Mouse (Mus musculus) MEL (cell line): ENCODE data around the gene P2ry2. TPM values are rescaled to one million over a fixed set of nuclear protein-coding genes. Genes with fewer than 3 reads are reported as not detected.

Experiments used
- DNase-seq: peaks from one replicate; pipeline ENCODE4 v3.0.0; 2011; ENCODE audit warnings: low read depth, low spot score
- H3K27ac ChIP-seq: 2 replicates; pipeline ENCODE4 v1.5.1; 2012; ENCODE audit warnings: low read depth, mild to moderate bottlenecking, control low read depth, low read length, moderate library complexity; ENCODE audit not compliant: control insufficient read depth
- H3K27me3 ChIP-seq, 2 experiments: fragments of 150-350 bp in 1 of 2; sonication (generic) in 1 of 2; 2 replicates each; pipeline ENCODE4 v1.6.1; 2012; ENCODE audit warnings: low read length in 2 of 2, mild to moderate bottlenecking in 2 of 2, improper control_type of control experiment in 1 of 2, moderate library complexity in 1 of 2; ENCODE audit not compliant: insufficient read depth in 2 of 2, control insufficient read depth in 1 of 2
- H3K36me3 ChIP-seq, 2 experiments: 2 replicates each; pipeline ENCODE4 v1.6.1; 2012 to 2014; ENCODE audit warnings: low read length in 2 of 2, improper control_type of control experiment in 1 of 2, inconsistent platforms in 1 of 2, mild to moderate bottlenecking in 1 of 2; ENCODE audit not compliant: insufficient read depth in 2 of 2, control insufficient read depth in 1 of 2
- H3K4me1 ChIP-seq, 2 experiments: fragments of 150-350 bp in 1 of 2; sonication (generic) in 1 of 2; 2 replicates each; pipeline ENCODE4 v1.6.1; 2012; ENCODE audit warnings: low read length in 2 of 2, improper control_type of control experiment in 1 of 2, mild to moderate bottlenecking in 1 of 2; ENCODE audit not compliant: insufficient read depth in 2 of 2, control insufficient read depth in 1 of 2
- H3K4me3 ChIP-seq, 2 experiments: fragments of 150-350 bp in 1 of 2; sonication (generic) in 1 of 2; 2 replicates each; pipeline ENCODE4 v1.5.1; 2012; ENCODE audit warnings: low read depth in 2 of 2, low read length in 2 of 2, mild to moderate bottlenecking in 2 of 2, moderate library complexity in 2 of 2, control low read depth in 1 of 2, improper control_type of control experiment in 1 of 2; ENCODE audit not compliant: control insufficient read depth in 1 of 2, insufficient read depth in 1 of 2
- H3K79me2 ChIP-seq: 2 replicates; pipeline ENCODE4 v1.6.1; 2012; ENCODE audit warnings: mild to moderate bottlenecking, low read length, moderate library complexity; ENCODE audit not compliant: control insufficient read depth, poor library complexity, insufficient read depth
- H3K9ac ChIP-seq: 2 replicates; pipeline ENCODE4 v1.6.1; 2012; ENCODE audit warnings: low read depth, mild to moderate bottlenecking, control low read depth, low read length, moderate library complexity; ENCODE audit not compliant: control insufficient read depth, poor library complexity, severe bottlenecking
- H3K9me3 ChIP-seq: fragments of 150-350 bp; sonication (generic); replicated peaks from 2 replicates; pipeline ENCODE4 v1.6.1; 2012; ENCODE audit warnings: mild to moderate bottlenecking, low read length, improper control_type of control experiment, moderate library complexity; ENCODE audit not compliant: insufficient read depth
- ELF1 ChIP-seq: IDR thresholded peaks from 2 replicates; pipeline ENCODE4 v1.6.1; 2014; ENCODE audit warnings: low read depth, mild to moderate bottlenecking, inconsistent platforms, low read length, improper control_type of control experiment, moderate library complexity
- EP300 ChIP-seq, 2 experiments: IDR thresholded peaks; 2 replicates each; pipeline ENCODE4 v1.6.1; 2011; ENCODE audit warnings: improper control_type of control experiment in 2 of 2, low read length in 2 of 2, low read depth in 1 of 2, mild to moderate bottlenecking in 1 of 2
- ETS1 ChIP-seq: IDR thresholded peaks from 2 replicates; pipeline ENCODE4 v1.6.1; 2012; ENCODE audit warnings: low read depth, mild to moderate bottlenecking, inconsistent platforms, low read length, improper control_type of control experiment, moderate library complexity
- GATA1 ChIP-seq: IDR thresholded peaks from 2 replicates; pipeline ENCODE4 v1.6.1; 2011; ENCODE audit warnings: low read depth, low read length, improper control_type of control experiment
- HCFC1 ChIP-seq: IDR thresholded peaks from 2 replicates; pipeline ENCODE4 v1.6.1; 2012; ENCODE audit warnings: low read depth, mild to moderate bottlenecking, inconsistent platforms, low read length, improper control_type of control experiment, moderate library complexity
- JUND ChIP-seq: IDR thresholded peaks from 2 replicates; pipeline ENCODE4 v1.6.1; 2011; ENCODE audit warnings: low read depth, mild to moderate bottlenecking, improper control_type of control experiment, low read length
- KAT2A ChIP-seq: conservative IDR thresholded peaks from 2 replicates; pipeline ENCODE4 v1.6.1; 2012; ENCODE audit warnings: low read depth, low read length, improper control_type of control experiment, inconsistent platforms
- MAZ ChIP-seq: IDR thresholded peaks from 2 replicates; pipeline ENCODE4 v1.6.1; 2012; ENCODE audit warnings: low read depth, mild to moderate bottlenecking, inconsistent platforms, low read length, improper control_type of control experiment
- MXI1 ChIP-seq: IDR thresholded peaks from 2 replicates; pipeline ENCODE4 v1.6.1; 2011; ENCODE audit warnings: mild to moderate bottlenecking, low read depth, low read length, improper control_type of control experiment
- MYB ChIP-seq: IDR thresholded peaks from 2 replicates; pipeline ENCODE4 v1.6.1; 2011; ENCODE audit warnings: mild to moderate bottlenecking, low read depth, low read length, improper control_type of control experiment
- MYC ChIP-seq: IDR thresholded peaks from 2 replicates; pipeline ENCODE4 v1.6.1; 2011; ENCODE audit warnings: low read depth, mild to moderate bottlenecking, low read length, improper control_type of control experiment, moderate library complexity
- POLR2A ChIP-seq, 2 experiments: IDR thresholded peaks; 2 replicates each; pipeline ENCODE4 v1.6.1; 2011 to 2012; ENCODE audit warnings: low read length in 2 of 2, mild to moderate bottlenecking in 2 of 2, control low read depth in 1 of 2, improper control_type of control experiment in 1 of 2, low read depth in 1 of 2, moderate library complexity in 1 of 2; ENCODE audit not compliant: control insufficient read depth in 1 of 2, insufficient read depth in 1 of 2, poor library complexity in 1 of 2
- RCOR1 ChIP-seq: IDR thresholded peaks from 2 replicates; pipeline ENCODE4 v1.6.1; 2012; ENCODE audit warnings: low read depth, mild to moderate bottlenecking, inconsistent platforms, low read length, improper control_type of control experiment
- SIN3A ChIP-seq: IDR thresholded peaks from 2 replicates; pipeline ENCODE4 v1.6.1; 2012; ENCODE audit warnings: low read length, improper control_type of control experiment, inconsistent platforms
- UBTF ChIP-seq: IDR thresholded peaks from 2 replicates; pipeline ENCODE4 v1.6.1; 2012; ENCODE audit warnings: low read depth, mild to moderate bottlenecking, inconsistent platforms, low read length, improper control_type of control experiment, moderate library complexity, borderline replicate concordance; ENCODE audit not compliant: insufficient read depth
- USF2 ChIP-seq, 2 experiments: IDR thresholded peaks; 2 replicates each; pipeline ENCODE4 v1.6.1; 2011 to 2012; ENCODE audit warnings: improper control_type of control experiment in 2 of 2, low read length in 2 of 2, borderline replicate concordance in 1 of 2, inconsistent platforms in 1 of 2, low read depth in 1 of 2, mild to moderate bottlenecking in 1 of 2; ENCODE audit not compliant: insufficient read depth in 1 of 2
- ZKSCAN1 ChIP-seq: IDR thresholded peaks from 2 replicates; pipeline ENCODE4 v1.6.1; 2012; ENCODE audit warnings: low read depth, mild to moderate bottlenecking, inconsistent platforms, low read length, improper control_type of control experiment, moderate library complexity
- polyA plus RNA-seq, 2 experiments: library from polyadenylated mRNA; stranded (reverse) in 1 of 2; unstranded in 1 of 2; fragments of >175 nt in 1 of 2; fragments of >200 nt in 1 of 2; gene quantifications; 2 replicates each; pipeline versions ENCODE4 v1.2.1 to v1.2.4; 2012; ENCODE audit warnings: low replicate concordance in 2 of 2, low read depth in 1 of 2; ENCODE audit not compliant: insufficient read length in 2 of 2, insufficient read depth in 1 of 2, missing spikeins in 1 of 2
- total RNA-seq: library from RNA; depleted of rRNA; stranded (reverse); fragments of 300-350 nt; gene quantifications from 2 replicates; pipeline ENCODE4 v1.2.3, GENCODE M21; 2012

Gene P2ry2
- total and polyA plus RNA-seq, 3 experiments: 0.23 to 0.86 TPM; not detected in 1

GRCm38 (mm10) chr7:101031234-101031633, 18.6 kb upstream of the P2ry2 start:
- Histone ChIP-seq H3K9ac (no peak overlapping the region), H3K4me3 (no peak overlapping the region), H3K9me3 (no peaks in the 10 kb centered on the region), H3K27ac (no peak overlapping the region), H3K79me2 (no peaks in the 10 kb centered on the region), H3K4me1 (peaks cover 0 to 22% of the 10 kb centered on the region in 2 experiments; a peak in 2 of 4 replicates), H3K27me3 (no peaks in the 10 kb centered on the region; a peak in 1 of 4 replicates), H3K36me3 (peaks cover 0 to 18% of the 10 kb centered on the region in 2 experiments; a peak in 2 of 4 replicates)
- DNase-seq: no peak
- TF ChIP-seq RCOR1: no peak
- TF ChIP-seq MXI1: no peak
- TF ChIP-seq HCFC1: no peak
- no peak for TF ChIP-seq GATA1
- no peak for TF ChIP-seq SIN3A
- no peak for TF ChIP-seq JUND
- no peak for TF ChIP-seq ETS1
- no peak for TF ChIP-seq UBTF

- Histone ChIP-seq H3K79me2 (no peaks in the 10 kb centered on the region), H3K27ac (no peak overlapping the region)
- TF ChIP-seq POLR2A (IDR thresholded peaks at IDR 0.05; ENCODE audit: control insufficient read depth in 1 of 2, insufficient read depth in 1 of 2, low read depth in 1 of 2, low read length in 2 of 2, poor library complexity in 1 of 2) (no peak), MXI1 (no peak), ETS1 (no peak), MYC (no peak), USF2 (IDR thresholded peaks at IDR 0.05; ENCODE audit: borderline replicate concordance in 1 of 2, insufficient read depth in 1 of 2, low read depth in 1 of 2, low read length in 2 of 2) (no peak)
- TF ChIP-seq, all 39 proteins: peak for 0
- Histone ChIP-seq H3K9me3 (no peaks in the 10 kb centered on the region), H3K27me3 (no peaks in the 10 kb centered on the region; a peak in 1 of 4 replicates), H3K4me1 (peaks cover 0 to 22% of the 10 kb centered on the region in 2 experiments; a peak in 2 of 4 replicates), H3K9ac (no peak overlapping the region), H3K36me3 (peaks cover 0 to 18% of the 10 kb centered on the region in 2 experiments; a peak in 2 of 4 replicates), H3K4me3 (no peak overlapping the region)
- DNase-seq: no peak
Observed at GRCm38 (mm10) chr7:101030756-101031155, 18.1 kb upstream of the P2ry2 start.

GRCm38 (mm10) chr7:101029446-101029845, 16.8 kb upstream of the P2ry2 start:
- TF ChIP-seq ELF1 (no peak), MAZ (no peak), MYB (no peak), ZKSCAN1 (no peak), KAT2A (no peak), EP300 (IDR thresholded peaks at IDR 0.05; ENCODE audit: low read depth in 1 of 2, low read length in 2 of 2) (peak in 1 of 2 experiments; percentile 52; a peak in 2 of 4 replicates), GATA1 (peak; percentile 3; the same call in 1 of the 2 replicates)
- Histone ChIP-seq H3K27ac (peak overlapping the region; percentile 31; the same call in 1 of the 2 replicates), H3K9ac (no peak overlapping the region), H3K27me3 (no peaks in the 10 kb centered on the region; a peak in 1 of 4 replicates), H3K4me1 (peaks cover 0 to 22% of the 10 kb centered on the region in 2 experiments; a peak in 2 of 4 replicates), H3K9me3 (no peaks in the 10 kb centered on the region), H3K79me2 (no peaks in the 10 kb centered on the region), H3K4me3 (no peak overlapping the region), H3K36me3 (peaks cover 0 to 18% of the 10 kb centered on the region in 2 experiments; a peak in 2 of 4 replicates)
- peak; percentile 50 for DNase-seq
